Mouse (Mus musculus) kidney, adult 2 months (tissue): ENCODE results near the gene Jph2. TPM values are rescaled to one million over a fixed set of nuclear protein-coding genes. Genes with fewer than 3 reads are reported as not detected.

Source experiments
- DNase-seq: peaks from one replicate; pipeline ENCODE4 v3.0.0; 2021
- H3K27ac ChIP-seq: fragments of 200-500 bp; 2 replicates; pipeline ENCODE4 v1.5.1; 2012; ENCODE audit warnings: low read depth, low read length, control low read depth, inconsistent platforms; ENCODE audit not compliant: insufficient read depth
- H3K27me3 ChIP-seq: fragments of 200-500 bp; replicated peaks from 2 replicates; pipeline ENCODE4 v1.6.1; 2012; ENCODE audit warnings: mild to moderate bottlenecking, moderate library complexity, low read length, inconsistent platforms; ENCODE audit not compliant: control insufficient read depth, insufficient read depth
- H3K36me3 ChIP-seq: fragments of 200-500 bp; 2 replicates; pipeline ENCODE4 v1.6.1; 2012; ENCODE audit warnings: mild to moderate bottlenecking, moderate library complexity, low read length, inconsistent platforms; ENCODE audit not compliant: control insufficient read depth, insufficient read depth
- H3K4me1 ChIP-seq: fragments of 200-500 bp; 2 replicates; pipeline ENCODE4 v1.6.1; 2011; ENCODE audit warnings: low read length; ENCODE audit not compliant: control insufficient read depth, insufficient read depth
- H3K4me3 ChIP-seq: fragments of 200-500 bp; 2 replicates; pipeline ENCODE4 v1.5.1; 2011; ENCODE audit warnings: mild to moderate bottlenecking, low read depth, low read length, control low read depth; ENCODE audit not compliant: insufficient read depth
- CTCF ChIP-seq: fragments of 200-500 bp; conservative IDR thresholded peaks from 2 replicates; pipeline ENCODE4 v1.5.1; 2011; ENCODE audit warnings: low read depth, mild to moderate bottlenecking, control low read depth, low read length, moderate library complexity, mixed read lengths; ENCODE audit not compliant: insufficient read depth, insufficient read length
- POLR2A ChIP-seq: fragments of 200-500 bp; IDR thresholded peaks from one replicate; pipeline ENCODE4 v1.6.1; 2011; ENCODE audit warnings: low read depth, low read length, control low read depth
- WGBS: fragments of 180-500 bp; shearing (Covaris S2); methylation state at CpG from one replicate; pipeline ENCODE4 v1.1.7; 2018; 5-methylcytosine and 5-hydroxymethylcytosine counted together
- polyA plus RNA-seq: library from polyadenylated mRNA; depleted of rRNA; stranded (reverse); fragments of >200 nt; gene quantifications from 2 replicates; pipeline ENCODE4 v1.2.3, GENCODE M21; 2012

Gene Jph2
- polyA plus RNA-seq, 1 experiment, result 3.8 TPM

- no peaks in the 10 kb centered on the region for H3K4me1 ChIP-seq
- 64% methylated on average over 2 of the region's 2 CpGs for WGBS
- H3K36me3 ChIP-seq, result no peaks in the 10 kb centered on the region
- no peak overlapping the region for H3K27ac ChIP-seq
- TF ChIP-seq CTCF (no peak), POLR2A (no peak)
- no peak overlapping the region for H3K4me3 ChIP-seq
- no peak for DNase-seq
- H3K27me3 ChIP-seq, result no peaks in the 10 kb centered on the region
These were observed 38.5 kb downstream of the Jph2 start for GRCm38 (mm10) chr2:163359253-163359652.

- Histone ChIP-seq H3K27ac (no peak overlapping the region), H3K4me3 (no peak overlapping the region), H3K4me1 (no peaks in the 10 kb centered on the region), H3K27me3 (no peaks in the 10 kb centered on the region), H3K36me3 (no peaks in the 10 kb centered on the region)
- DNase-seq, result no peak
- no peak for TF ChIP-seq CTCF
- no peak for TF ChIP-seq POLR2A
- 48% methylated on average over 5 of the region's 5 CpGs for WGBS
These were observed 39.1 kb downstream of the Jph2 start for GRCm38 (mm10) chr2:163358662-163359061.

- 91% methylated on average over 12 of the region's 12 CpGs for WGBS
These were observed 41.5 kb downstream of the Jph2 start for GRCm38 (mm10) chr2:163356113-163356840.

GRCm38 (mm10) chr2:163355666-163356065 lies 42.1 kb downstream of the Jph2 start:
- Histone ChIP-seq H3K4me1 (no peaks in the 10 kb centered on the region), H3K27me3 (no peaks in the 10 kb centered on the region), H3K4me3 (no peak overlapping the region), H3K27ac (no peak overlapping the region), H3K36me3 (no peaks in the 10 kb centered on the region)
- TF ChIP-seq POLR2A (no peak), CTCF (no peak)
- 75% methylated on average over 8 of the region's 8 CpGs for WGBS
- DNase-seq, result no peak

More at GRCm38 (mm10) chr2:163356113-163356840, 41.5 kb downstream of the Jph2 start:
- Histone ChIP-seq H3K36me3 (no peaks in the 10 kb centered on the region), H3K27me3 (no peaks in the 10 kb centered on the region), H3K4me3 (no peak overlapping the region), H3K4me1 (no peaks in the 10 kb centered on the region), H3K27ac (no peak overlapping the region)
- no peak for TF ChIP-seq CTCF
- TF ChIP-seq POLR2A, result no peak
- DNase-seq, result no peak

- H3K36me3 ChIP-seq, result no peaks in the 10 kb centered on the region
- H3K27ac ChIP-seq, result no peak overlapping the region
These were observed 44.1 kb downstream of the Jph2 start for GRCm38 (mm10) chr2:163353731-163354130.

GRCm38 (mm10) chr2:163350443-163350842 lies 47.4 kb downstream of the Jph2 start:
- Histone ChIP-seq H3K4me3 (no peak overlapping the region), H3K4me1 (no peaks in the 10 kb centered on the region), H3K27ac (no peak overlapping the region), H3K36me3 (no peaks in the 10 kb centered on the region), H3K27me3 (no peaks in the 10 kb centered on the region)
- no peak for TF ChIP-seq POLR2A
- peak; percentile 45 for TF ChIP-seq CTCF
- DNase-seq, result no peak
- WGBS, result 47% methylated on average over 5 of the region's 5 CpGs

More at GRCm38 (mm10) chr2:163353731-163354130, 44.1 kb downstream of the Jph2 start:
- 15% methylated on average over 7 of the region's 7 CpGs for WGBS
- no peak overlapping the region for H3K4me3 ChIP-seq
- DNase-seq, result no peak
- H3K4me1 ChIP-seq, result no peaks in the 10 kb centered on the region
- TF ChIP-seq CTCF (no peak), POLR2A (no peak)
- H3K27me3 ChIP-seq, result no peaks in the 10 kb centered on the region

- H3K36me3 ChIP-seq, result no peaks in the 10 kb centered on the region
- TF ChIP-seq CTCF (no peak), POLR2A (no peak)
- H3K27ac ChIP-seq, result no peak overlapping the region
- 61% methylated on average over 9 of the region's 9 CpGs for WGBS
- no peaks in the 10 kb centered on the region for H3K27me3 ChIP-seq
- H3K4me3 ChIP-seq, result no peak overlapping the region
- no peaks in the 10 kb centered on the region for H3K4me1 ChIP-seq
- DNase-seq, result no peak
These were observed 48.4 kb downstream of the Jph2 start for GRCm38 (mm10) chr2:163349411-163349810.
